Mouse (Mus musculus) heart, postnatal 0 days (tissue): ENCODE measurements around the gene Wdr6. TPM values are rescaled to one million over a fixed set of nuclear protein-coding genes. Genes with fewer than 3 reads are reported as not detected.

Experiments used
- ATAC-seq: fragments of 200-750 bp; cut with Nextera tagmentation; 2 replicates; pipeline ENCODE4 v1.8.0; 2017; ENCODE audit warnings: low read depth, moderate number of reproducible peaks, moderate library complexity; ENCODE audit not compliant: insufficient read depth
- DNase-seq: peaks from one replicate; pipeline ENCODE4 v3.0.0-alpha.2; 2016; ENCODE audit warnings: low spot score
- H3K27ac ChIP-seq: fragments of 300-500 bp; sonication (generic); 2 replicates; pipeline ENCODE4 v1.5.1; 2014; ENCODE audit warnings: low read depth, mild to moderate bottlenecking
- H3K27me3 ChIP-seq: fragments of 300-500 bp; sonication (generic); 2 replicates; pipeline ENCODE4 v1.6.1; 2014; ENCODE audit warnings: low read length, mixed read lengths; ENCODE audit not compliant: control insufficient read depth, insufficient read depth
- H3K36me3 ChIP-seq: fragments of 300-500 bp; sonication (generic); replicated peaks from 2 replicates; pipeline ENCODE4 v1.6.1; 2014; ENCODE audit warnings: low read length, mixed read lengths; ENCODE audit not compliant: control insufficient read depth, insufficient read depth
- H3K4me1 ChIP-seq: fragments of 300-500 bp; sonication (generic); 2 replicates; pipeline ENCODE4 v1.6.1; 2014; ENCODE audit warnings: antibody characterized with exemption; ENCODE audit not compliant: control insufficient read depth, insufficient read depth
- H3K4me2 ChIP-seq: fragments of 300-500 bp; sonication (generic); 2 replicates; pipeline ENCODE4 v1.6.1; 2014; ENCODE audit warnings: low read depth, mild to moderate bottlenecking, low read length, moderate library complexity
- H3K4me3 ChIP-seq: fragments of 300-500 bp; sonication (generic); 2 replicates; pipeline ENCODE4 v1.5.1; 2014; ENCODE audit warnings: low read depth, low read length
- H3K9ac ChIP-seq: fragments of 300-500 bp; sonication (generic); replicated peaks from 2 replicates; pipeline ENCODE4 v1.6.1; 2014; ENCODE audit warnings: low read depth, low read length, mixed read lengths
- H3K9me3 ChIP-seq: fragments of 300-500 bp; sonication (generic); replicated peaks from 2 replicates; pipeline ENCODE4 v1.6.1; 2016; ENCODE audit warnings: low read length; ENCODE audit not compliant: control insufficient read depth
- CTCF ChIP-seq: IDR thresholded peaks from 2 replicates; pipeline ENCODE4 v1.5.1; 2016; ENCODE audit warnings: antibody characterized with exemption, control low read depth, low read depth
- EP300 ChIP-seq: IDR thresholded peaks from 2 replicates; pipeline ENCODE4 v1.6.1; 2016; ENCODE audit warnings: antibody characterized with exemption, low read depth
- WGBS: fragments of 180-500 bp; shearing (Covaris S2); extraction: QIAGEN DNeasy Blood & Tissue Kit; methylation state at CpG from one replicate; pipeline ENCODE4 v1.1.7; 2014; 5-methylcytosine and 5-hydroxymethylcytosine counted together
- microRNA counts: library from miRNA; unstranded; fragments of <30 nt; microRNA quantifications from one replicate; lab custom pipeline; 2015
- microRNA-seq: library from miRNA; unstranded; fragments of <30 nt; microRNA quantifications from one replicate; pipeline ENCODE4, GENCODE M21; 2016
- polyA plus RNA-seq: library from polyadenylated mRNA; unstranded; fragments of >200 nt; fragmentation: Nextera tagmentation; extraction: Ambion mirVana; gene quantifications from 2 replicates; pipeline ENCODE4 v1.2.1, GENCODE M21; 2015
- total RNA-seq: library from RNA; depleted of rRNA; stranded (reverse); fragments of >200 nt; gene quantifications from 2 replicates; pipeline ENCODE4 v1.2.3, GENCODE M21; 2014; ENCODE audit warnings: low replicate concordance; rRNA removed

The Wdr6 gene
- total and polyA plus RNA-seq, 2 experiments from 2014 or later, result 25.1 to 53.2 TPM

DNA sequence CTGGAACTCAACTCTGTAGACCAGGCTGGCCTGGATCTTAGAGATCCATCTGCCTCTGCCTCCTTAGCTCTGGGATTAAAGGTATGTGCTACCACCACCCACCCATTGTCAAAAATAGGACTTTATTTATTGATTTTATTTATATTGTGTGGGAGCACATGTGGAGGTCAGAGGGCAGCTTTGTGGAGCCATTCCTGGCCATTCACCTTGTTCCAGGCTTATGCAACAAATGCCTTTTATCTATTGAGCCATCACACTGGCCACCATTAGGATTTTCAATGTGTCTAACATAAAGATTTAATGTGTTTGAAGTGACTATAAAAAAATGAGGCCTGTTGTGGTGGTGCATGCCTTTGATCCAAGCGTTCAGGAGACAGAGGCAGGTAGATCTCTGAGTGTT lies 47.0 kb downstream of the Wdr6 start:
- H3K4me2 ChIP-seq, result no peak overlapping the region

DNA sequence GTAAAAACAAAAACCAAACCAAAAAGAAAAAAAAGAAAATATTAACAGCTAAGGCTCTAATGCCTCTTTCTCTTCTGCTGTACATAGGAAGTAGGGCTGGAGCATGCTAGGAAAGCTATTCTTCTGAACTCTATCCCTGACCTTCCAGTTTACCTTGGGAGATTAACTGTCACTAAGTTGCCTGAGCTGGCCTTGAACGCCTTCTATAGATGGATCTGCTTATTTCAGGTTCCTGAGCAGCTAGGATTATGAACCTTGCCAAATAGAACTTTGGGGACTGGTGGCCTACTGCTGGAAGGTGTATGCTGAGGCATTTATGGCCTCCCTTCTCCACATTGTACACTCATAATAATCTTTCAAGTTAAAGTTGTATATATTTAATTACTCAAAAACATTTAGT lies 47.6 kb downstream of the Wdr6 start:
- no peaks in the 10 kb centered on the region for H3K27me3 ChIP-seq
- no peak for TF ChIP-seq EP300
- TF ChIP-seq CTCF, result no peak
- ATAC-seq (no peak), DNase-seq (no peak)
- no peaks in the 10 kb centered on the region for H3K9me3 ChIP-seq
- H3K4me2 ChIP-seq, result no peak overlapping the region
- no peak overlapping the region for H3K27ac ChIP-seq
- H3K4me1 ChIP-seq, result no peaks in the 10 kb centered on the region
- WGBS, result 89% methylated on average over 1 of the region's 1 CpGs
- peaks cover 75% of the 10 kb centered on the region for H3K36me3 ChIP-seq
- no peak overlapping the region for H3K9ac ChIP-seq
- no peak overlapping the region for H3K4me3 ChIP-seq

More for the DNA sequence above, 47.0 kb downstream of the Wdr6 start:
- DNase-seq (no peak), ATAC-seq (no peak)
- H3K9me3 ChIP-seq, result no peaks in the 10 kb centered on the region
- WGBS, result 92% methylated on average over 1 of the region's 1 CpGs
- H3K36me3 ChIP-seq, result peaks cover 81% of the 10 kb centered on the region
- H3K27me3 ChIP-seq, result no peaks in the 10 kb centered on the region
- no peak overlapping the region for H3K9ac ChIP-seq
- H3K4me3 ChIP-seq, result no peak overlapping the region
- no peak overlapping the region for H3K27ac ChIP-seq
- no peaks in the 10 kb centered on the region for H3K4me1 ChIP-seq
- TF ChIP-seq CTCF (no peak), EP300 (no peak)

DNA sequence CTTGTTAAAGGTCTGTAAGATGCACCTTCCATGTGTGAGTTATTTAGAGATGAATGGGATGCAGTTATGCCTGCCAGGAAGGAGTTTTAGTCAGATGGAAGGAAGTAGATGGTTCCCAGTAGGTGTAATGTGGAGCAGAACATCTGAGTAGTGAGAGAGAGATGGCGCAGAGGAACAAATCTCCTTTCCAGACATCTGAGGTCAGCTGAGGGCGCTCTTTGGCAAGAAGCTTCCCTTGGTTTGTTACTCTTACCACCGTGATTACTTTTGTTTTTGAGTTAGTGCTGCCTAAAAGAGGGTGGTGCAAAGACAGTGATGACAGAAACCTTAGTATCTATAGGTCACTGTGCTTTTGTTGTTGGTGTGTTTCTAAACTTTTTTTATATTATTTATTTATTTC lies 53.1 kb downstream of the Wdr6 start:
- Histone ChIP-seq H3K9me3 (no peaks in the 10 kb centered on the region), H3K4me2 (no peak overlapping the region), H3K27ac (no peak overlapping the region), H3K4me1 (peaks cover 12% of the 10 kb centered on the region; the same call in 1 of the 2 replicates), H3K9ac (no peak overlapping the region), H3K36me3 (peaks cover 28% of the 10 kb centered on the region), H3K4me3 (no peak overlapping the region), H3K27me3 (no peaks in the 10 kb centered on the region)
- TF ChIP-seq CTCF (no peak), EP300 (no peak)
- WGBS, result 57% methylated on average over 3 of the region's 3 CpGs
- ATAC-seq (no peak), DNase-seq (no peak)

DNA sequence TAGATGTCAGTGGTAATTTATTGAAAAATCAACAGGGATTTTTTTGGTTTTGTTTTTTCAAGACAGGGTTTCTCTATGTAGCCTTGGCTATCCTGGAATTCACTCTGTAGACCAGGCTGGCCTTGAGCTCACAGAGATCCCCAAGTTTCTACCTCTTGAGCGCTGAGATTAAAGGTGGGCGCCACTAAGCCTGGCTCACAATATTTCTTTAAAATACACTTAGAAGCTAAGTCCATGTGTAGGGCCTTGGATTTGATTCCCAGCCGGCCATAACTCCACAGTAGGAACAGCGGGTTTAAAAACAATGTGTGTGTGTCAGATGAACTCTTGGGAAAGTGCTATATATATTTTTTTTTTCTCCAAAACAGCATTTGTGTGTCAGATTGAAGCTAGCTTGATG lies 55.2 kb downstream of the Wdr6 start:
- Histone ChIP-seq H3K4me3 (no peak overlapping the region), H3K9me3 (no peaks in the 10 kb centered on the region), H3K9ac (no peak overlapping the region), H3K4me1 (peaks cover 15% of the 10 kb centered on the region; the same call in 1 of the 2 replicates), H3K36me3 (peaks cover 16% of the 10 kb centered on the region), H3K27me3 (no peaks in the 10 kb centered on the region), H3K27ac (no peak overlapping the region), H3K4me2 (no peak overlapping the region)
- DNase-seq, result no peak
- TF ChIP-seq EP300, result no peak
- TF ChIP-seq CTCF, result no peak
- WGBS, result 95% methylated on average over 4 of the region's 4 CpGs
- ATAC-seq, result no peak

MicroRNAs within 50 kb of the gene (microRNA counts, 519-probe panel; counts per million panel counts)
- microRNA mmu-miR-191 (lab: Ali Mortazavi, UCI), result 5,169 counts per million, percentile 66 among the panel's probes with 10 or more counts
- microRNA mmu-miR-425 (lab: Ali Mortazavi, UCI), result 3,264 counts per million, percentile 37 among the panel's probes with 10 or more counts

Small RNAs within 50 kb of the gene (microRNA-seq; reads per million reads assigned to microRNA genes)
- gene Gm24083 (not detected), gene Mir191 (not detected), gene Mir425 (2,394 reads per million, percentile 87 among the genes with 10 or more reads in this experiment)

Other genes with a start within 250 kb of the Wdr6 start
- gene Gpx1, start 239.8 kb downstream of the Wdr6 start, total RNA-seq, result 319 and 336 TPM in 2 replicates
- 578 and 581 TPM in 2 replicates for gene Gpx1, start 239.8 kb downstream of the Wdr6 start, polyA plus RNA-seq
- gene Usp4, start 230.9 kb downstream of the Wdr6 start, total RNA-seq, result 71.1 and 76.8 TPM in 2 replicates
- 54.9 and 60.6 TPM in 2 replicates for gene Usp4, start 230.9 kb downstream of the Wdr6 start, polyA plus RNA-seq
- gene 1700102P08Rik, start 185.9 kb downstream of the Wdr6 start, total RNA-seq, result not detected in 2 replicates
- 0.27 TPM in 1 of 2 replicates, not detected in the other for gene 1700102P08Rik, start 185.9 kb downstream of the Wdr6 start, polyA plus RNA-seq
- gene Ccdc36, start 150.3 kb downstream of the Wdr6 start, total RNA-seq, result not detected in 2 replicates
- 0.14 and 0.25 TPM in 2 replicates for gene Ccdc36, start 150.3 kb downstream of the Wdr6 start, polyA plus RNA-seq
- gene BC048562, start 142.3 kb downstream of the Wdr6 start, total RNA-seq, result not detected in 2 replicates
- gene BC048562, start 142.3 kb downstream of the Wdr6 start, polyA plus RNA-seq, result not detected in 2 replicates
- 14.0 and 24.0 TPM in 2 replicates for gene Ccdc71, start 118.2 kb downstream of the Wdr6 start, total RNA-seq
- gene Ccdc71, start 118.2 kb downstream of the Wdr6 start, polyA plus RNA-seq, result 25.1 and 26.2 TPM in 2 replicates
- gene Klhdc8b, start 117.2 kb downstream of the Wdr6 start, total RNA-seq, result 180 and 186 TPM in 2 replicates
- 91.6 and 92.7 TPM in 2 replicates for gene Klhdc8b, start 117.2 kb downstream of the Wdr6 start, polyA plus RNA-seq
- gene Lamb2, start 99.0 kb downstream of the Wdr6 start, total RNA-seq, result 161 and 182 TPM in 2 replicates
- 44.4 and 50.8 TPM in 2 replicates for gene Lamb2, start 99.0 kb downstream of the Wdr6 start, polyA plus RNA-seq
- gene Usp19, start 88.1 kb downstream of the Wdr6 start, total RNA-seq, result 108 and 136 TPM in 2 replicates
- gene Usp19, start 88.1 kb downstream of the Wdr6 start, polyA plus RNA-seq, result 34.8 and 38.2 TPM in 2 replicates
- gene Qars, start 71.0 kb downstream of the Wdr6 start, total RNA-seq, result 175 and 188 TPM in 2 replicates
- gene Qars, start 71.0 kb downstream of the Wdr6 start, polyA plus RNA-seq, result 44.7 and 49.2 TPM in 2 replicates
- 138 and 154 TPM in 2 replicates for gene Qrich1, start 61.9 kb downstream of the Wdr6 start, total RNA-seq
- gene Qrich1, start 61.9 kb downstream of the Wdr6 start, polyA plus RNA-seq, result 52.5 and 55.4 TPM in 2 replicates
- 69.2 and 87.5 TPM in 2 replicates for gene Impdh2, start 18.5 kb downstream of the Wdr6 start, total RNA-seq
- gene Impdh2, start 18.5 kb downstream of the Wdr6 start, polyA plus RNA-seq, result 52.6 and 54.7 TPM in 2 replicates
- 41.3 and 84.4 TPM in 2 replicates for gene Ndufaf3, start 11.3 kb downstream of the Wdr6 start, total RNA-seq
- gene Ndufaf3, start 11.3 kb downstream of the Wdr6 start, polyA plus RNA-seq, result 82.6 and 86.1 TPM in 2 replicates
- 54.0 and 71.1 TPM in 2 replicates for gene Dalrd3, start 8.9 kb downstream of the Wdr6 start, total RNA-seq
- 38.3 and 39.6 TPM in 2 replicates for gene Dalrd3, start 8.9 kb downstream of the Wdr6 start, polyA plus RNA-seq
- gene P4htm, start 18.9 kb upstream of the Wdr6 start, total RNA-seq, result 18.7 and 37.8 TPM in 2 replicates
- gene P4htm, start 18.9 kb upstream of the Wdr6 start, polyA plus RNA-seq, result 16.6 and 17.7 TPM in 2 replicates
- 59.5 and 76.4 TPM in 2 replicates for gene Arih2, start 70.6 kb upstream of the Wdr6 start, total RNA-seq
- 33.8 and 38.2 TPM in 2 replicates for gene Arih2, start 70.6 kb upstream of the Wdr6 start, polyA plus RNA-seq
- gene Slc25a20, start 83.3 kb upstream of the Wdr6 start, total RNA-seq, result 95.7 and 137 TPM in 2 replicates
- gene Slc25a20, start 83.3 kb upstream of the Wdr6 start, polyA plus RNA-seq, result 240 and 248 TPM in 2 replicates
- 48.2 and 52.8 TPM in 2 replicates for gene Prkar2a, start 110.6 kb upstream of the Wdr6 start, total RNA-seq
- gene Prkar2a, start 110.6 kb upstream of the Wdr6 start, polyA plus RNA-seq, result 17.8 and 20.7 TPM in 2 replicates
- 28.9 and 33.1 TPM in 2 replicates for gene Ip6k2, start 205.1 kb upstream of the Wdr6 start, total RNA-seq
- gene Ip6k2, start 205.1 kb upstream of the Wdr6 start, polyA plus RNA-seq, result 20.5 and 22.1 TPM in 2 replicates
- gene Nckipsd, start 229.6 kb upstream of the Wdr6 start, total RNA-seq, result 12.0 and 13.7 TPM in 2 replicates
- gene Nckipsd, start 229.6 kb upstream of the Wdr6 start, polyA plus RNA-seq, result 8.8 and 10.0 TPM in 2 replicates
- gene Celsr3, start 247.6 kb upstream of the Wdr6 start, total RNA-seq, result 0.08 TPM in 1 of 2 replicates, not detected in the other
- gene Celsr3, start 247.6 kb upstream of the Wdr6 start, polyA plus RNA-seq, result 0.14 TPM in 2 replicates